Mouse (Mus musculus) MEL (cell line): ENCODE measurements around the gene Sec1. TPM values are rescaled to one million over a fixed set of nuclear protein-coding genes. Genes with fewer than 3 reads are reported as not detected.

Experiments
- DNase-seq: peaks from one replicate; pipeline ENCODE4 v3.0.0; 2011; ENCODE audit warnings: low read depth, low spot score
- H3K27ac ChIP-seq: 2 replicates; pipeline ENCODE4 v1.5.1; 2012; ENCODE audit warnings: low read depth, mild to moderate bottlenecking, control low read depth, low read length, moderate library complexity; ENCODE audit not compliant: control insufficient read depth
- H3K27me3 ChIP-seq, 2 experiments: fragments of 150-350 bp in 1 of 2; sonication (generic) in 1 of 2; 2 replicates each; pipeline ENCODE4 v1.6.1; 2012; ENCODE audit warnings: low read length in 2 of 2, mild to moderate bottlenecking in 2 of 2, improper control_type of control experiment in 1 of 2, moderate library complexity in 1 of 2; ENCODE audit not compliant: insufficient read depth in 2 of 2, control insufficient read depth in 1 of 2
- H3K36me3 ChIP-seq, 2 experiments: 2 replicates each; pipeline ENCODE4 v1.6.1; 2012 to 2014; ENCODE audit warnings: low read length in 2 of 2, improper control_type of control experiment in 1 of 2, inconsistent platforms in 1 of 2, mild to moderate bottlenecking in 1 of 2; ENCODE audit not compliant: insufficient read depth in 2 of 2, control insufficient read depth in 1 of 2
- H3K4me1 ChIP-seq, 2 experiments: fragments of 150-350 bp in 1 of 2; sonication (generic) in 1 of 2; 2 replicates each; pipeline ENCODE4 v1.6.1; 2012; ENCODE audit warnings: low read length in 2 of 2, improper control_type of control experiment in 1 of 2, mild to moderate bottlenecking in 1 of 2; ENCODE audit not compliant: insufficient read depth in 2 of 2, control insufficient read depth in 1 of 2
- H3K4me3 ChIP-seq, 2 experiments: fragments of 150-350 bp in 1 of 2; sonication (generic) in 1 of 2; 2 replicates each; pipeline ENCODE4 v1.5.1; 2012; ENCODE audit warnings: low read depth in 2 of 2, low read length in 2 of 2, mild to moderate bottlenecking in 2 of 2, moderate library complexity in 2 of 2, control low read depth in 1 of 2, improper control_type of control experiment in 1 of 2; ENCODE audit not compliant: control insufficient read depth in 1 of 2, insufficient read depth in 1 of 2
- H3K79me2 ChIP-seq: 2 replicates; pipeline ENCODE4 v1.6.1; 2012; ENCODE audit warnings: mild to moderate bottlenecking, low read length, moderate library complexity; ENCODE audit not compliant: control insufficient read depth, poor library complexity, insufficient read depth
- H3K9ac ChIP-seq: 2 replicates; pipeline ENCODE4 v1.6.1; 2012; ENCODE audit warnings: low read depth, mild to moderate bottlenecking, control low read depth, low read length, moderate library complexity; ENCODE audit not compliant: control insufficient read depth, poor library complexity, severe bottlenecking
- H3K9me3 ChIP-seq: fragments of 150-350 bp; sonication (generic); replicated peaks from 2 replicates; pipeline ENCODE4 v1.6.1; 2012; ENCODE audit warnings: mild to moderate bottlenecking, low read length, improper control_type of control experiment, moderate library complexity; ENCODE audit not compliant: insufficient read depth
- CHD1 ChIP-seq: IDR thresholded peaks from 2 replicates; pipeline ENCODE4 v1.6.1; 2012; ENCODE audit warnings: low read depth, mild to moderate bottlenecking, inconsistent platforms, low read length, improper control_type of control experiment
- ETS1 ChIP-seq: IDR thresholded peaks from 2 replicates; pipeline ENCODE4 v1.6.1; 2012; ENCODE audit warnings: low read depth, mild to moderate bottlenecking, inconsistent platforms, low read length, improper control_type of control experiment, moderate library complexity
- GABPA ChIP-seq: IDR thresholded peaks from 2 replicates; pipeline ENCODE4 v1.6.1; 2012; ENCODE audit warnings: low read depth, mild to moderate bottlenecking, inconsistent platforms, low read length, improper control_type of control experiment, moderate library complexity
- HCFC1 ChIP-seq: IDR thresholded peaks from 2 replicates; pipeline ENCODE4 v1.6.1; 2012; ENCODE audit warnings: low read depth, mild to moderate bottlenecking, inconsistent platforms, low read length, improper control_type of control experiment, moderate library complexity
- MAFK ChIP-seq: IDR thresholded peaks from 2 replicates; pipeline ENCODE4 v1.6.1; 2011; ENCODE audit warnings: low read depth, mild to moderate bottlenecking, low read length, improper control_type of control experiment, borderline replicate concordance
- MYB ChIP-seq: IDR thresholded peaks from 2 replicates; pipeline ENCODE4 v1.6.1; 2011; ENCODE audit warnings: mild to moderate bottlenecking, low read depth, low read length, improper control_type of control experiment
- MYC ChIP-seq: IDR thresholded peaks from 2 replicates; pipeline ENCODE4 v1.6.1; 2011; ENCODE audit warnings: low read depth, mild to moderate bottlenecking, low read length, improper control_type of control experiment, moderate library complexity
- NELFE ChIP-seq: IDR thresholded peaks from 2 replicates; pipeline ENCODE4 v1.6.1; 2011; ENCODE audit warnings: low read depth, low read length, improper control_type of control experiment
- NRF1 ChIP-seq: IDR thresholded peaks from 2 replicates; pipeline ENCODE4 v1.6.1; 2014; ENCODE audit warnings: low read depth, mild to moderate bottlenecking, inconsistent platforms, low read length, improper control_type of control experiment, moderate library complexity; ENCODE audit not compliant: poor library complexity, insufficient read depth, severe bottlenecking
- POLR2AphosphoS5 ChIP-seq: IDR thresholded peaks from 2 replicates; pipeline ENCODE4 v1.6.1; 2012; ENCODE audit warnings: low read depth, borderline replicate concordance, mild to moderate bottlenecking, inconsistent platforms, low read length, moderate library complexity, mixed read lengths
- RAD21 ChIP-seq: IDR thresholded peaks from 2 replicates; pipeline ENCODE4 v1.6.1; 2011; ENCODE audit warnings: mild to moderate bottlenecking, low read depth, low read length, improper control_type of control experiment
- RCOR1 ChIP-seq: IDR thresholded peaks from 2 replicates; pipeline ENCODE4 v1.6.1; 2012; ENCODE audit warnings: low read depth, mild to moderate bottlenecking, inconsistent platforms, low read length, improper control_type of control experiment
- SMC3 ChIP-seq: IDR thresholded peaks from 2 replicates; pipeline ENCODE4 v1.6.1; 2011; ENCODE audit warnings: low read depth, low read length, improper control_type of control experiment
- TBP ChIP-seq: IDR thresholded peaks from 2 replicates; pipeline ENCODE4 v1.8.0; 2011; ENCODE audit warnings: low read depth, low read length, improper control_type of control experiment
- TCF12 ChIP-seq: IDR thresholded peaks from 2 replicates; pipeline ENCODE4 v1.6.1; 2014; ENCODE audit warnings: low read depth, mild to moderate bottlenecking, inconsistent platforms, low read length, improper control_type of control experiment, moderate library complexity
- UBTF ChIP-seq: IDR thresholded peaks from 2 replicates; pipeline ENCODE4 v1.6.1; 2012; ENCODE audit warnings: low read depth, mild to moderate bottlenecking, inconsistent platforms, low read length, improper control_type of control experiment, moderate library complexity, borderline replicate concordance; ENCODE audit not compliant: insufficient read depth
- USF2 ChIP-seq, 2 experiments: IDR thresholded peaks; 2 replicates each; pipeline ENCODE4 v1.6.1; 2011 to 2012; ENCODE audit warnings: improper control_type of control experiment in 2 of 2, low read length in 2 of 2, borderline replicate concordance in 1 of 2, inconsistent platforms in 1 of 2, low read depth in 1 of 2, mild to moderate bottlenecking in 1 of 2; ENCODE audit not compliant: insufficient read depth in 1 of 2
- ZC3H11A ChIP-seq: IDR thresholded peaks from 2 replicates; pipeline ENCODE4 v1.6.1; 2012; ENCODE audit warnings: low read depth, mild to moderate bottlenecking, inconsistent platforms, low read length, improper control_type of control experiment
- ZMIZ1 ChIP-seq: IDR thresholded peaks from 2 replicates; pipeline ENCODE4 v1.6.1; 2012; ENCODE audit warnings: low read depth, mild to moderate bottlenecking, inconsistent platforms, low read length, improper control_type of control experiment, moderate library complexity
- polyA plus RNA-seq, 2 experiments: library from polyadenylated mRNA; stranded (reverse) in 1 of 2; unstranded in 1 of 2; fragments of >175 nt in 1 of 2; fragments of >200 nt in 1 of 2; gene quantifications; 2 replicates each; pipeline versions ENCODE4 v1.2.1 to v1.2.4; 2012; ENCODE audit warnings: low replicate concordance in 2 of 2, low read depth in 1 of 2; ENCODE audit not compliant: insufficient read length in 2 of 2, insufficient read depth in 1 of 2, missing spikeins in 1 of 2
- total RNA-seq: library from RNA; depleted of rRNA; stranded (reverse); fragments of 300-350 nt; gene quantifications from 2 replicates; pipeline ENCODE4 v1.2.3, GENCODE M21; 2012

Sec1 gene
- total and polyA plus RNA-seq, 3 experiments, result not detected

GRCm38 (mm10) chr7:45689800-45690199 lies 4.4 kb downstream of the Sec1 start:
- TF ChIP-seq RAD21 (no peak), SMC3 (no peak), UBTF (no peak), MAFK (no peak), MYB (no peak)

GRCm38 (mm10) chr7:45689099-45689498 lies 5.1 kb downstream of the Sec1 start:
- no peaks in the 10 kb centered on the region for H3K36me3 ChIP-seq
- peaks cover 1 to 7% of the 10 kb centered on the region in 2 experiments; a peak in 2 of 4 replicates for H3K27me3 ChIP-seq
- TF ChIP-seq TCF12 (no peak), RCOR1 (no peak), CHD1 (no peak), NRF1 (no peak), ZC3H11A (no peak), ZMIZ1 (no peak), ETS1 (no peak), NELFE (no peak)
- H3K27ac ChIP-seq, result no peak overlapping the region
- H3K79me2 ChIP-seq, result no peaks in the 10 kb centered on the region
- no peaks in the 10 kb centered on the region; a peak in 1 of 4 replicates for H3K4me1 ChIP-seq
- no peak overlapping the region for H3K4me3 ChIP-seq
- no peak overlapping the region for H3K9ac ChIP-seq
- no peaks in the 10 kb centered on the region for H3K9me3 ChIP-seq
- DNase-seq, result no peak

More at GRCm38 (mm10) chr7:45689800-45690199, 4.4 kb downstream of the Sec1 start:
- H3K79me2 ChIP-seq, result no peaks in the 10 kb centered on the region
- no peaks in the 10 kb centered on the region; a peak in 1 of 4 replicates for H3K4me1 ChIP-seq
- no peak for DNase-seq
- no peaks in the 10 kb centered on the region for H3K36me3 ChIP-seq
- H3K27ac ChIP-seq, result no peak overlapping the region
- peaks cover 1 to 7% of the 10 kb centered on the region in 2 experiments; a peak in 2 of 4 replicates for H3K27me3 ChIP-seq
- no peak overlapping the region for H3K4me3 ChIP-seq
- H3K9me3 ChIP-seq, result no peaks in the 10 kb centered on the region
- no peak overlapping the region for H3K9ac ChIP-seq

- Histone ChIP-seq H3K36me3 (peaks cover 0 to 8% of the 10 kb centered on the region in 2 experiments; a peak in 2 of 4 replicates), H3K9ac (no peak overlapping the region), H3K27ac (no peak overlapping the region), H3K27me3 (peaks cover 1 to 5% of the 10 kb centered on the region in 2 experiments; a peak in 2 of 4 replicates)
- TF ChIP-seq TCF12 (no peak), ZC3H11A (no peak), TBP (no peak), NELFE (no peak), GABPA (no peak), CHD1 (no peak), RAD21 (no peak), UBTF (no peak), MYB (no peak), MAFK (no peak), HCFC1 (no peak), MYC (no peak), SMC3 (no peak), USF2 (IDR thresholded peaks at IDR 0.05; ENCODE audit: borderline replicate concordance in 1 of 2, insufficient read depth in 1 of 2, low read depth in 1 of 2, low read length in 2 of 2) (no peak), POLR2AphosphoS5 (no peak)
- TF ChIP-seq, all 39 proteins: peak for 0
- Histone ChIP-seq H3K9me3 (no peaks in the 10 kb centered on the region), H3K4me1 (peaks cover 4 to 8% of the 10 kb centered on the region in 2 experiments), H3K79me2 (no peaks in the 10 kb centered on the region), H3K4me3 (no peak overlapping the region)
- DNase-seq, result no peak
Observed at GRCm38 (mm10) chr7:45686841-45687240, 7.4 kb downstream of the Sec1 start.
